Mouse (Mus musculus) kidney, postnatal 36 days (tissue): ENCODE data around the gene Poc1b.

ENCODE experiments used
- DNase-seq, 2 experiments: peaks; one replicate each; pipeline ENCODE4 v3.0.0; 2021 to 2022; ENCODE audit warnings: mixed read lengths in 2 of 2

The Poc1b gene

DNA sequence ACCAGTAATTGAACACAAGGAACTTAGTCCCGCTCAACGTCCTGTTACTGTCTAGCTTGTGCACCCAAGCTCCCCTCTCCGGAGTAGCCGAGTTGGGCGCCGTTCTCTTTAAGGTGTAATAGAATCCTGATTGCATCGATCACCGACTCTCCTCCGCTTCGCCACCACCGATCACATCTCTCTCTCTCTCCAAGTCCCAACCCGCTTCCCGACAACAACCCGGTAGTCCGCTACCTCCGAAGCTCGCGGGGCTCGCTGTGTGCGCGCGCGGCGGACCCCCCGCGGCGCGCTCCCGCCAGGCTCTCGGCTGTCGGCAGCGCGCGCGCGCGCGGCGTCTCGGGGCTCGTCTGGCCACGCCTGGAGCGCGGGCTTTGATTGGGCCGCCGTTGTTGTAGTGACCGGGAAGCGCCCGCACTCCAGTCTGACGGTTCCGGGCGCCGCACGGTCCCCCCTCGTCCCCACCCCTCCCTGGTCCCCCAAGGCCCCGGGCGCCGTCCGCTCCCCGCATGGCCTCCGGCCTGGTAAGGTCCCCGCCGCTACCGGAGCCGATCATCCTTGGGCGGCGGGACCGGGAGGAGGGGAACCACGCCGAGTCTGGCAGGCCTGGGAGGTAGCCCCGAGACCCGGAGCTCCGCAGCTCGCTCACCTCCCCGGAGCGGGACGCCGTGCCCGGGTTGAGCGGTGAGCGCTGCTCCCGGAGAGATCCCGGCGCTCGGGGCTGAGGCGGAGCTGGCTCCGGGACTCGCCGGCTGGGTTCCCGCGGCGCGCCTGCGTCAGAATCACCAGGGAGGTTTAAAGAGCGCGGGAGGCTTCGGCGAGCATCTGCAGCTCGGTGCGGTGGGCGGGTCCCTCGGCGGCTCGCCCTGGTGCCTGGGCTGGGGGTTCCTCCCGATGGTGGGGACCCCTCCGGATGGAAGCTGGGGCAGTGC lies at the start of gene Poc1b:
Poc1b (plus strand) TSS at position 334 of the 929 bp plus-strand sequence.
- peak; percentile 89 to 93 for DNase-seq

DNA sequence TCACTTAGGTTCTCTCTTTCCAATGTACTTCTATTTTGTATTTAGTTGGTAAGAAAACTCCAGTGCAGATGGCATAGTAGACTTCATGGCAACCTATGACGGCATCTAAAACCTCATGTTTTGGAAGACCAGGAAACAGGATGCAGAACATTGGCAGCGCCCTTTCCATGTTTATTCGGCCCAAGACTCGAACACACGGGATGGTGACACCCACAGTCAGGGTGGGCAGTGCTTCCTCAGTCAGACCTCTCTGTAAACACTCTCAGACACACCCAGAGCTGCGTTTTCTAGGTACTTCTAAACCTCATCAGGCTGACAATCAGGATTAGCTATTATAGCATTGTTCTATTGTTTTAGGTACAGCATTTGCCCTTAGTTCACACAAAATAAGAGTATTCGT lies 46.2 kb upstream of the Poc1b start:
- DNase-seq: no peak

DNA sequence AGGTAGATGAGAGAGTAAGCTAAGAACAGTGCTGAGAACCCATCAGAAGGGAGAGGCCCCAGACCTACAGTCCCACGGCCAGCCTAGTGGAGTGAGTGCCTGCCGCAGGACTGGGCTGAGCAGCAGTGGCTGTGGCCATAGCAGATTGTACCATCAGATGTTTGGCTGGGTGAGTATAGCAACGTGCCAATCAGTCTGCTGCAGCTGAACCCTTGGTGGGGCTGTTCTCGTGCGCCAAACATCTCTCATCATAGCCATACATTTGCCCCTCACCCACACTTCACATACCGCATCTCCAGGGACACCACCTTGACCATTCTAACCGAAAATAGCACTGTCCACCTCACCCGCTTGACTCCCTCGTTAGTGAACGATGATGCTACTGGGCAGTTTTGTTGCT lies 45.4 kb upstream of the Poc1b start:
- no peak for DNase-seq

DNA sequence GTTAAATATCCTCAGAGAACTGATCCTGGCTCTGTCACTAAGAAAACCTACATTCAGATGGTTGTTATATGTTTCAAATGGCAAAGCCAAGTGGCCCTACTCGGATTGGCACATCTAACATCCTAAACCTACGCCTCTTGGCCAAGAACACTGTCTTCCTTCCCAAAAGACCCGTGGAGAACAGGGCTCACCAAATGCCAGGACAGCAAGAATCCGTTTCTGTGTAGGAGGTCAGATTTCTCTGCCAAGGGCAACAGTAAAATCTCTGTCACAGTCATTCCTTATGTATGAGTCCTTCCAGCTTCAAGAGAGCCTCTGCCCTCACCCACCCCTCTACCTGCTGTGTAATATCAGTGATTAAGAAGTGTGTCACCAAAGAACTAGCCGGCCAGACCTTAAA lies 44.3 kb upstream of the Poc1b start:
- no peak for DNase-seq

DNA sequence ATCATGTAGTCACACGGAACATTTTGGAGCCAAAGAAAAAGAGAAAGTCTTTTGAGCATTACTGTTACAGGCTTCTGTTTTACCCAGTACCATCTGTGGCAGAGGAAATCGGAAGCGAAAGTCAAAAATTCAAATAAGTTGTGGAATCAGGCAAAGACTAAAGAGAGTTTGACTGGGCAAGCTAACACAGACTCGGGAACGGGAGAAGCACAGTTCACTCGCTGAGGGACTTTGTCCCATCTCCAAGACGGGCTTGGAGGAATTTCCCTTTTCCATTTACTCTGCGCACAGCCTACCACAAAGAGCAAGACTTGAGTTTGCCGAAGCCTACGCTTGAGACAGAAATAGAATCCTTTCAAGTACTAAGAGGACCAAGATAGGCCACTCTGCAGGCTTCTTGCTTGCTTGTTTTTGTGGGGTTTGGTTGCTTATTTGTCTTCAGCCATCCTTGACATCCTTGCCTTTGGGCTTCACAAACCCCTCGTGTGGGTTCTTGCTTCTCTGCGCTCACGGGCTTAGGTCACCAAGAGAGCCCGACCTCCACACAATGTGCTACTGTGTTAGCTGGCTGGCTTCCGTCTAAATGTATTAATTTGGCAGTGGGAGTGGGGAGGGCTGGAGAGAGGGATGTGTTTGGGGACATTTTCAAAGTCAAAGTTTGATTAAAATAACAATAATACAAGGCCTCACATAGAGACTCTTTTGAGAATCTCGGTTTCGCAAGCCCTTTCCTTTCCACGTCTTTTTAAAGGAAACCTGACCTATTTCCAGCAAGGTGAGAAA lies 30.5 kb upstream of the Poc1b start:
- DNase-seq: no peak

DNA sequence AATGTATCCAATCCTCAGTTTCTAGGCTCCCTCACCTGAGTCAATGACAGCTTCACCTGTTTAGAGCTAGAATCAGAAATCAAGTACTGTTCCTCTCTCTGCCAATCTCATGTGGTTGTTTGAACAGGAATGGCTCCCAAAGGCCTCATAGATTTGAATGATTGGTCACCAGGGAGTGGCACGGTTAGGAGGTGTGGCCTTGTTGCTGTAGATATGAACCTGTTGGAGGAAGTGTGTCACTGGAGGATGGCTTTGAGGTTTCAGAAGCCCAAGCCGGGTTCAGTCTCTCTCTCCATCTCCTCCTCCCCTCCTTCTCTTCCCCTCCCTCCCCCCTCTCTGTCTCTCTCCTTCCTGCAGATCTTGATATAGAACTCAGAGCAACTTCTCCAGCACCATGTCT lies 28.2 kb upstream of the Poc1b start:
- DNase-seq: no peak

DNA sequence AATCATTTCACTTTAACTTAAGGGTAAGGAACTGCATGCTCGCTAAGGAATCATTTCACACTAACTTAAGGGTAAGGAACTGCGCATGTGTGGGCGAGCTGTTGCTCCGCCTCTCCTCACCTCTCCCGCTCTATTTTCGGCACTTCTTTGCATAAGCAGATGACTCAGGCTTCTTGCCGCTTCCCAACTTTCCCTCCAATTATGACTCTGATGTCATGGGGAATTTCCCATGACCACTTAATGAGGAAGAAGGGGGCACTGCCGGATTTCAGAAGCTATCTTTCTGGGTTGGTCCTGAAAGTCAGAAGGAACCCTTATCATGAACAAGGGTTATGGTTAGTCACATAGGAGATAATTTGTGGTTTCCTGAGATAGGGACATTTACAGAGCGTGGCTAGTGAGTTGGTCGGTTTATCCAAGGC lies 25.3 kb upstream of the Poc1b start:
- DNase-seq: no peak

DNA sequence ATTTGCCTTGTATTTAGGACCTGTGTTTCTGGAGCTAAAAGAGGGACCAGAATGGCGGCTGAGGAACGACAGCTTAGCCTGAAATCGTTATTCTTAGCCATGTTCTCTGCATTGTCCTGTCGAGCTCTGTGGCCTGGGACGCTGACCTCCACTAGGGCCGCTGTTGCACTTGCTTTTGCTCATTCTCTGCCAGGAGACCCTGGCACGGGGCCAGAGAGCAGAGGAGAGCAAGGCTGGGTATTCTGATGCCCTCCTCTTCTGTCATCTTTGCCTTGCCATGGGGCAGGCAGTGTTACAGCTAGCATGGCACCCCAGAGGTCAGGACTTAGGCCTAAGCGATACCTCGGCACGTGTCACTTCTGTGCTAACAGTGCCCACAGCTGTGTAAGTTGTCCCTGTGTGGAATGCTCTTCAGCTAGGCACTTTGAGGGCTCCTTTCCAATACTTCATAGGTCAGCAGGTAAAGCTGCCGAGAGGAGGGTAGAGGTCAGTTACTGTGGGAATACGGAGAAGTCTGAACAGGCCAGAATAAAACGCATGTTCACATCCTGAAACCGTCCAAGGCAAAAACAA lies 23.3 kb upstream of the Poc1b start:
- DNase-seq: peak; percentile 59 to 83

DNA sequence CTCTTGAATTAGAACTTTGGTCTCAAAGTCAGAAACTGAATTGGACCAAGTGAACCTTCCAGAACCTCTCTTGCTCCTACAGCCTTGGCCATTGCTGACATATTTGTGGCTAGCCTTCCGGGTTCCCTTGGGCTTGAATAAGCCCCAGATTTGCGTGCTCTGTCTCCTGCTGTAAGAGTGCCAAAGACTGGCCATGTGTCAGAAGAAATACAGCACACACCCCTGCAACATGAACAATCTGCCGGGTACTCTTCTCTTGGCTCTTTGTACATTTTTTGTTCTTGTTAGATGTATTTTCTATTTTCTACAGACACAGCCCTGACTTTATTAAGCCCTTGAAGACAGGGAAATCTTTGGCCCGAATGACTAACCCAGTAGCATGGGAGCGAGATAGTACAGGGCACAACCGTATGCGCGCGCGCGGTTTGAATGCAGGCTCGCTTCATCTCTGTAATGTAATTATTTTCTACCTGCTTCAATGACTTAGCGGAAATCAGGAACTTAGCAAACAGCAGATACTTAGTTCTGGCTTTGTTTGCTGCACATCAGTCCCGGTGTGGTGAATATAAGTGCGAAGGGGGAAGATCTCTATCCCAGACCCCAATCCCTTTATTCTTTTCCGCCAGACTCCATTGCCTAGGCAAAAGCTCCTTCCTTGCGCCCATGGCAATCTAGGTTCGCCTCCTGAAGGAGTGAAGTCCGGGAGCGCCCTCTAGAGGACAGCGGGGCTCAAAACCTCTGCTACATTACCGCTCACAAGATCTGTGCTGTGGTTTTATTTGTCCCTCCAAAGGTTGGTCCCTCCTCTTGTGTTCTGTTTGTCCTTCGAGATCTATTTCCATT lies 22.2 kb upstream of the Poc1b start:
- peak; percentile 86 to 95 for DNase-seq

DNA sequence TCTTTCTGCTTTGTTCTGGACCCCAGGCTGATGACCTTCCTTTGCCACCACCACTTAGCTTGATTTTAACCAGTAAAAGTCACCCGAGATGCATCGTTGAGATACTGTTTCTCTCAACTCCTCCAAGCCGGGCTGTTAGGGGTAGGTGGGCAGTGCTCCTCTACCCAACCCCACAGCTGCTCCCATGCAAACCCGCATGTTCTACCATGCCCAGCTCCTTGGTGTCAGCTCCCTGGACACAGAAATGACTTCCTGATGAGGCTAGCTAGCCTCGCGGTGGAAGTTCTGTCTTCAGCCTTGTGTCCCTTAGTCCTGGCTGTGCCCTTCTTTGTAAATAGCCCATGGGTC lies 21.6 kb upstream of the Poc1b start:
- no peak for DNase-seq

DNA sequence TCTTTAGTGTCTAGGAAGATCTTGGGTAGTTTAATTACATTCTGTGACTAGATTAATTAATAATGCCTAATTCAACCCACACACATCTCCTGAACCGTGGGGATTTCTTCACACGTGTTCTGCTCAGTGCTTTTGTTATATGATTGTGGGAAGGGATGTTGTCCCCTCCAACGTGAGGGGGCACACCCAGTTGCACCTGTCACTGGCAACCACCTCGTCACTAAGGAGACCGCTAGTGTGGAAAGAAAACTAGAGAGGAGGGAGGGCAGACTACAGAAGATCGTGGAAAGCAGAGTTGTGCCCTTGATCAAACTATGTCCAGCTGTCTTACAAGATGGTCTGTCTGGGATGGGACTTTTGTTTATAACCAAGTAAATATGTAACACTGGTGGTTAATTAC lies 20.8 kb upstream of the Poc1b start:
- no peak for DNase-seq

DNA sequence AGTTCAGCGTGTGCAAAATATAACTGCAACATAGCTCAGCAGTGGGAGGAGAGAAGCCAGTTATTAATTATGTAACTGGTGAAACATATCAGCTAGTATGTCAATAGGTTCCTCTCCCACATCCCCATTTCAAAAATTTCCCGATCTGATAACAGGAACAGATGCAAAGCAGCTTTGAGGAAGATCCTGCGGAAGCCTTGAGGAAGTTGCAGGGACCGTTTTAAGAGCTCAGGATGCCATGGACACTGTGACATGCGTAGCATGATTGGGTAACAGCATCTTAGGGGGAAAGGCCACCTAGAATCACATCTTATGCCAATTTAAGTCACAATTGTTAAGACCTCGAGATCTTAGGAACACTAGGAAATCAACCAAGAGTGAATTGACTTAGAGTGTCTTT lies 16.9 kb upstream of the Poc1b start:
- DNase-seq: no peak

DNA sequence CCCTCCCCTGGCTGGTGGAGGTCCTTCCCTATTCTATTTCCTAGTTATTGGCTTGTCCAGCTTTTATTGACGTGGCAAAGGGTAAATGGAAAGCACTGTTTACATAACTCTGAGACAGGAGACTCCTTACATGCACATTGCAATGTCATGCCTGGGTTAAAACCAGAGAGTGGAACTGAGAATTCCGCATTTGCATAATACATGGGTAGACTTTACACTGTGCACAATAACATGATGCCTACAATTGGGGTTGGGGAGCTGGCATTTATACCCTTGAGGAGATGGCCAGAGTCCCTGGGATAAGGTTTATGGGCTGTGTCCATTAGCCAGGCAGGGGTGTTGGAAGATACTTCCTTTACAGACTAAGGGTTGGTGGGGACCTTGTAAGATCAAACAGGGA lies 13.5 kb upstream of the Poc1b start:
- no peak for DNase-seq

DNA sequence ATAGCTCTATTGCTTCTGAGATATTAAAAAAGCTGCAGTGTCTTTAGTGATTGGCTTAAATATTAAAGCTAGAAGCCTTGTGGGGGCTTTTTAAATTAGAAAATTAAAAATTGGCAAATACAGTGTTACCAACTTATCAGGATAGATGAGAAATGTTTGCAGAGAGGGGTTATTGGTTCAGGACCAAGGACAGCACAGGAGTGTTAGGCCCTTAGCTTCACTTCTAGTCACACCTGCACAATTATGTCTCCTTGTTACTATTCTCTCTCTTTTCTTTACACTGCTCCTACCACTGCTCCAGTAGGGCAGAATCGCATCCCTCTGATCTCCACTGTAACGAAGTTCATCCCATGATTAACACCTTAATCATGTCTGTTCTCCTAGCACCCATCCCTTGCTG lies 11.7 kb upstream of the Poc1b start:
- DNase-seq: no peak

DNA sequence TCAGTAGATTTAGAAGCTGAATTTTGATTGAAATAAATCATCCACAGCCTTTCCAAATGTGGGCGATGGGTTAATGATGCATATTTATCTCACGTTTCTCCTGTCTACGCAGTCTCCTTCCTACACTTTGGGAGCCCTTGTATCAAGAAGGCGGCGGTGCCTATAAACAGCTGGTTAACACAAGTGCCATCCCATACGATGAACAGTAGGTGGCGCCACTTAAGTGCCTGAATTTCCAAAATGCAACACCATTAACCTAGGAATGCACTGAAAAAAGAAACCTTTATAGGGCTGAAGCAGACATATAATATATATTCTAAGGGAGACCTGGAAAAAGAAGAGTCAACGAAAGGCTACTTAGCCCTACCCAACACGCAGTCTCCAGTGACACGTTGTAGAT lies 9.5 kb upstream of the Poc1b start:
- DNase-seq: peak; percentile 40 to 64

DNA sequence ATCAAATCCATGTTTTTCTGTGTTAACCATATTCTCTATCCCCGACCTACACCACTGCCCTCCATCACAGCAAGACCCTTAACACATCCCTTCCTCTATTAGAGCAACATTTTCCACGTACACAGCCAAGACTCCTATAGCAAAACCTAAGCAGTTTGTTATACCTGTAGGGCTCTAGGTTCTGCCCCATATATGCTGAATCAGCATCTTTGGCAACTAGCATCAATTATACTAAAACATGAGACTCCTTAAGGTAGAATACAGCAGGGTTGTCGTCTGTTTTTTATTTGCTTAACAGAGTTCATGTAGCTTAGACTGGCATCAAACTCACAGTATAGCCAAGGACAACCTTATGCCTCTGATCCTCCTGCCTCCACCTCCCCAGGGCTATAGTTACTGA lies 1.3 kb upstream of the Poc1b start:
- DNase-seq: no peak

DNA sequence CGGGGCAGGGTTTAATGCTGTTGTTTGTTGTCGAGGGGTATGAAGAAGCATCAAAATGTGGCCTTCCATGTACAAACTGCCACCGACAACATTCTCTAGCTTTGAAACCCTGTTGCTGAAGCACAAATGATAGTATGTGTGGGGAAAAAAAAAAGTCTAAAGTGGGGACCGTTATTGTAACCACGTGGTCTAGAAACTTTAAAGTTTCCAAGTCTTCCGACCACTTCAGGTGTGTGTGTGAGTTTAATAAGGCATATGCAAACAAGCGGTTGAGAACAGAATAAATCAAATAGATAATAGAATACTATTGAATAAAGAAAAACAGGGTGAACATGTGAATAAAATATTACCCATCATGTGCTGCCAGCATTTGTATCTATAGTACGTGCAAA lies 529 bp upstream of the Poc1b start:
- DNase-seq: no peak

DNA sequence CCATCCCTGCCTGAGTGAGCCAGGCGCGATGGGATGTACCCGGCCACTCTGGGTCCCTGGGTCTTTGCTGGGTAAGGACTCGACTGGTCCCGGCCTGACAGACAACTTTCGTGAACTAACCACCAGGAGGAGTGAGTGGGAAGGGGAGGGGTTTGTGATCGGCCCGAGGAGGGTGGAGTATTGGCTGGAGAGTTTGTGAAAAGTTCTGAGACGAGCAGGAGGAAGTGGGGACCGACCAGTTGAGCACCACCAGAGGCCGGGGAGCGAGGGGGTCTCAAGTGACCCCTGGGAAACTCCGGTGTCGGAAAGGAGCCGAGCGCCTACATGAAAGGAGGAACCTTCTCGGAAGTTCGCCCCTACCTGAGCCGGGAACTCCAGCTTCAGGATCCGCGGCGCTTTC lies 1.1 kb downstream of the Poc1b start, which contains the start of gene Galnt4:
Galnt4 (plus strand) TSS at position 196 of the 400 bp plus-strand sequence.
- DNase-seq: peak; percentile 86

DNA sequence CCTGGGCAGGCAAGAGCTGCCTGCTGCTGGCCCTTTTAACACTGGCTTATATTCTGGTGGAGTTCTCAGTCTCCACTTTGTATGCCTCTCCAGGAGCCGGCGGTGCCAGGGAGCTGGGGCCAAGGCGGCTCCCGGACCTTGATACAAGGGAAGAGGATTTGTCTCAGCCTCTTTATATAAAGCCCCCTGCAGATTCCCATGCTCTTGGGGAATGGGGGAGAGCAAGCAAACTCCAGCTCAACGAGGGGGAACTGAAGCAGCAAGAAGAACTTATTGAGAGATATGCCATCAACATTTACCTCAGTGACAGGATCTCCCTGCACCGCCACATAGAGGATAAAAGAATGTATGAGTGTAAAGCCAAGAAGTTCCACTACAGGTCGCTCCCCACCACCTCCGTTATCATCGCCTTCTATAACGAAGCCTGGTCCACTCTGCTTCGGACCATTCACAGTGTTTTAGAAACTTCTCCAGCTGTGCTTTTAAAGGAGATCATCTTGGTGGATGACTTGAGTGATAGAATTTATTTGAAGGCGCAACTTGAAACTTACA lies 1.7 kb downstream of the Poc1b start:
- no peak for DNase-seq

DNA sequence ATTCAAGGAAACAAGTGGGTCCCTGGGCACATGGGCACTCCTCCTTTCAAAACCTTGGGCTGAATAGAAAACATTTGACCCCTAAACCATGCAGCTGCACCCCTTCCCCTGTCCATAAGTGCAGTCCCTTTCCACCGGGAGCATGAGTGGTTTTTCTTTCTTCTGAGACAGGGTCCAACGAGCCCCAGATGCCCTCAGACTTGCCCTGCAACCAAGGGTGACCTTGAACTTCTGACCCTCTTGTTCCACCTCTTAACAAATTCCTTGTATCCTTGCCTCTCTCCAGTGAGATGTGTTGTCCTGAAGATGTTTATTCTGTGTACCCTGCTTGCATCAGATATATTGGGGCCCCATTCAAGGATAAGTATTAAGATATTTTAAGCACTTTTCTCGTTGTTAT lies 6.7 kb downstream of the Poc1b start:
- no peak for DNase-seq

DNA sequence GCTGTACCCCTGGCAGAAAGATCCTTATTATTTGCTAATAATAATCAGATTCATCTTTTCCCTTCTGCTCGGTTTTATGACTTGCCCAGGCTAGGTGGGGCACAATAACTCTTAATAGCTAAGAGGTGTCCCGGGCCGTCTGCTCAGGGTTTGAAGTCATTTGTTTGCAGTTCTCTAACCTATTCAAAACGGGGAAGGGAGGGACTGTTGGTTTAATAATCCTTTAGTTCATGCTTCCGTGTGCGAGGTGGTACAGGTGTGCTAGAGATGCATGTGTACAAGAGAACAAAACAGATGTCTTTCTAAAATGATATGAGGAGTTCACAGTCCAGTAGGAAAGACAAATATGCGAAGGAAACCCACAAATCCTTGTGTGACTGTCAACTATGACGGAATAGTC lies 7.5 kb downstream of the Poc1b start:
- DNase-seq: no peak

DNA sequence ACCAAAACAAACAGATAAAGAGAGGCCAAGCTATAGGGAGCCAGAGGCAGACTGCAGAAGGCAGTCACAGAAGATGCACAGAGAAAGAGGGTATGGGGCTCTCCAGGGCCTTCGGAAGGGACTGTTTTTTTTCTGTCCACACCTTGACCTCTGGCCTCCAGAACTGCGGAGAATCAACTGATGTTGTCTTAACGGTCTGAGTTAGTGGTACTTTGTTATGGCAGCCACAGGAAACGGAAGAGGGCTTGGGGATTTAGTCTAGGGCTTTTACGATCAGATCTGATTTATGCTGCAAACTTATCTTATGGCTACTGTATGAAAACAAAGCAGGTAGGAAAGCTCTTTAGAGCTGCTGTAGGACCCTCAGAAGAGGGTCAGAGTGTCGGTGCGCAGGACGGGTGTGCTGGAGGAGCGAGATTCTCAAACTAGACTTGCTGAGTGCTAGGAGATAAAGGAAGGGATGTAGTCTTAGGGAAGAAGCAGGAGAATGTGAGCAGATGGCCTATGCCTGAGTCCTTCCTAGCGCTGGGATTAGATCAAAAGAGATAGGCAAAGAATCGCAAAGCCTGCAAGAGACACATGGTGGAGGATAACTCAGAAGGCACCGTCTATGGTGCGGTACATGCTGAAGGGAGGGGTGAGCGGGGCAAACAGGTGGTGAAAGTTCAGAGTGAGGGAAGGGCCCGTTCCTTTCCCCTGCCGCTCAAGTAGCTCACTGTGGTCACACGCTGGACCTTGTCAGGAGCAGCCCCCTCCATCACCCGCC lies 8.8 kb downstream of the Poc1b start:
- no peak for DNase-seq
